Mouse (Mus musculus) forebrain, embryonic 12.5 days (tissue): ENCODE measurements around the gene Dnm2. TPM values are rescaled to one million over a fixed set of nuclear protein-coding genes. Genes with fewer than 3 reads are reported as not detected.
A peak's percentile ranks its signal among the peaks of the same experiment; 100 is the strongest.
"Not testable (repeated sequence)": the region's sequence is repeated elsewhere in the genome, so short reads cannot be mapped to it uniquely, and the experiment has no call there.

Source experiments
- ATAC-seq: fragments of 200-750 bp; cut with Nextera tagmentation; 2 replicates; pipeline ENCODE4 v1.8.0; 2017; ENCODE audit warnings: moderate TSS enrichment; ENCODE audit not compliant: low FRiP score
- H3K27ac ChIP-seq: fragments of 300-500 bp; sonication (generic); 2 replicates; pipeline ENCODE4 v1.5.1; 2016; ENCODE audit warnings: mild to moderate bottlenecking
- H3K27me3 ChIP-seq: fragments of 300-500 bp; sonication (generic); 2 replicates; pipeline ENCODE4 v1.6.1; 2016; ENCODE audit warnings: mild to moderate bottlenecking
- H3K36me3 ChIP-seq: fragments of 300-500 bp; sonication (generic); replicated peaks from 2 replicates; pipeline ENCODE4 v1.6.1; 2016; ENCODE audit warnings: mild to moderate bottlenecking
- H3K4me1 ChIP-seq: fragments of 300-500 bp; sonication (generic); 2 replicates; pipeline ENCODE4 v1.6.1; 2016
- H3K4me2 ChIP-seq: fragments of 300-500 bp; sonication (generic); 2 replicates; pipeline ENCODE4 v1.6.1; 2016; ENCODE audit warnings: mild to moderate bottlenecking, moderate library complexity
- H3K4me3 ChIP-seq: fragments of 300-500 bp; sonication (generic); replicated peaks from 2 replicates; pipeline ENCODE4 v1.5.1; 2016; ENCODE audit warnings: mild to moderate bottlenecking
- H3K9ac ChIP-seq: fragments of 300-500 bp; sonication (generic); 2 replicates; pipeline ENCODE4 v1.6.1; 2016; ENCODE audit warnings: mild to moderate bottlenecking
- H3K9me3 ChIP-seq: fragments of 300-500 bp; sonication (generic); 2 replicates; pipeline ENCODE4 v1.6.1; 2016
- WGBS: fragments of 180-500 bp; shearing (Covaris S2); methylation state at CpG from one replicate; pipeline ENCODE4 v1.1.7; 2016; 5-methylcytosine and 5-hydroxymethylcytosine counted together
- polyA plus RNA-seq: library from polyadenylated mRNA; unstranded; fragments of >200 nt; fragmentation: Nextera tagmentation; extraction: Ambion mirVana; gene quantifications from 2 replicates; pipeline ENCODE4 v1.2.1, GENCODE M21; 2016

Dnm2 gene
- polyA plus RNA-seq, 1 experiment from 2014 or later, result 73.8 TPM

- no peak for ATAC-seq
- 80% methylated on average over 5 of the region's 5 CpGs for WGBS
- Histone ChIP-seq H3K9me3 (no peaks in the 10 kb centered on the region), H3K27me3 (no peaks in the 10 kb centered on the region), H3K36me3 (peaks cover 24% of the 10 kb centered on the region), H3K4me3 (no peak overlapping the region), H3K4me1 (no peaks in the 10 kb centered on the region), H3K9ac (no peak overlapping the region), H3K4me2 (no peak overlapping the region), H3K27ac (0 out of 2 replicates have a peak overlapping the region, but pooled peaks have one; percentile 25)
These were observed 38.5 kb downstream of the Dnm2 start for GRCm38 (mm10) chr9:21463138-21463590.

GRCm38 (mm10) chr9:21463766-21464564 lies 39.3 kb downstream of the Dnm2 start:
- Histone ChIP-seq H3K4me2 (no peak overlapping the region), H3K4me3 (no peak overlapping the region), H3K27me3 (no peaks in the 10 kb centered on the region), H3K9ac (peak overlapping the region; percentile 7; the same call in 1 of the 2 replicates), H3K27ac (no peak overlapping the region), H3K4me1 (no peaks in the 10 kb centered on the region), H3K36me3 (peaks cover 32% of the 10 kb centered on the region), H3K9me3 (no peaks in the 10 kb centered on the region)
- no peak for ATAC-seq
- 92% methylated on average over 3 of the region's 3 CpGs for WGBS

GRCm38 (mm10) chr9:21464565-21464928 lies 39.8 kb downstream of the Dnm2 start:
- H3K9ac ChIP-seq, H3K27ac ChIP-seq, H3K4me3 ChIP-seq, H3K9me3 ChIP-seq, ATAC-seq, H3K4me2 ChIP-seq, H3K27me3 ChIP-seq, H3K4me1 ChIP-seq: not testable (repeated sequence)
- H3K36me3 ChIP-seq, result peaks cover 33% of the 10 kb centered on the region
- WGBS, result 87% methylated on average over 7 of the region's 7 CpGs

- Histone ChIP-seq H3K4me1 (no peaks in the 10 kb centered on the region), H3K27me3 (no peaks in the 10 kb centered on the region), H3K4me2 (no peak overlapping the region), H3K27ac (no peak overlapping the region), H3K4me3 (no peak overlapping the region), H3K9me3 (no peaks in the 10 kb centered on the region), H3K36me3 (peaks cover 76% of the 10 kb centered on the region), H3K9ac (no peak overlapping the region)
- ATAC-seq, result no peak
- WGBS, result 91% methylated on average over 20 of the region's 20 CpGs
These were observed 44.6 kb downstream of the Dnm2 start for GRCm38 (mm10) chr9:21469032-21470024.

GRCm38 (mm10) chr9:21472913-21473312 lies 48.2 kb downstream of the Dnm2 start:
- no peak overlapping the region for H3K4me3 ChIP-seq
- no peak for ATAC-seq
- no peak overlapping the region for H3K4me2 ChIP-seq
- WGBS, result 87% methylated on average over 4 of the region's 4 CpGs
- no peaks in the 10 kb centered on the region for H3K4me1 ChIP-seq
- no peak overlapping the region for H3K9ac ChIP-seq
- H3K27me3 ChIP-seq, result no peaks in the 10 kb centered on the region
- peaks cover 2% of the 10 kb centered on the region; the same call in 1 of the 2 replicates for H3K9me3 ChIP-seq
- peaks cover 91% of the 10 kb centered on the region for H3K36me3 ChIP-seq
- no peak overlapping the region for H3K27ac ChIP-seq

- Histone ChIP-seq H3K27me3 (no peaks in the 10 kb centered on the region), H3K4me3 (no peak overlapping the region), H3K9me3 (peaks cover 3% of the 10 kb centered on the region; the same call in 1 of the 2 replicates), H3K36me3 (peaks cover 86% of the 10 kb centered on the region), H3K4me2 (no peak overlapping the region), H3K27ac (no peak overlapping the region), H3K4me1 (no peaks in the 10 kb centered on the region), H3K9ac (no peak overlapping the region)
- WGBS, result 97% methylated on average over 6 of the region's 6 CpGs
- no peak for ATAC-seq
These were observed 53.0 kb downstream of the Dnm2 start for GRCm38 (mm10) chr9:21477707-21478106.

GRCm38 (mm10) chr9:21484065-21484464 lies 59.4 kb downstream of the Dnm2 start:
- 93% methylated on average over 4 of the region's 4 CpGs for whole genome bisulfite sequencing
- Histone ChIP-seq H3K4me2 (no peak overlapping the region), H3K36me3 (peaks cover 62% of the 10 kb centered on the region)

GRCm38 (mm10) chr9:21488246-21488645 lies 63.5 kb downstream of the Dnm2 start:
- H3K9ac ChIP-seq, H3K27ac ChIP-seq, H3K4me2 ChIP-seq, ATAC-seq, H3K4me1 ChIP-seq, H3K27me3 ChIP-seq, H3K4me3 ChIP-seq, H3K9me3 ChIP-seq: not testable (repeated sequence)
- H3K36me3 ChIP-seq, result peaks cover 40% of the 10 kb centered on the region
- WGBS, result 90% methylated on average over 1 of the region's 2 CpGs

More at GRCm38 (mm10) chr9:21484065-21484464, 59.4 kb downstream of the Dnm2 start:
- no peak for ATAC-seq
- no peaks in the 10 kb centered on the region for H3K4me1 ChIP-seq
- no peaks in the 10 kb centered on the region for H3K27me3 ChIP-seq
- H3K4me3 ChIP-seq, result no peak overlapping the region
- H3K9ac ChIP-seq, result no peak overlapping the region
- H3K9me3 ChIP-seq, result no peaks in the 10 kb centered on the region
- H3K27ac ChIP-seq, result no peak overlapping the region

- ATAC-seq, result no peak
These were observed 66.0 kb downstream of the Dnm2 start for GRCm38 (mm10) chr9:21490696-21491095.

GRCm38 (mm10) chr9:21493907-21494306 lies 69.2 kb downstream of the Dnm2 start:
- ATAC-seq, result no peak
- 67% methylated on average over 2 of the region's 2 CpGs for WGBS
- Histone ChIP-seq H3K4me2 (no peak overlapping the region), H3K27ac (no peak overlapping the region), H3K4me3 (no peak overlapping the region), H3K9ac (no peak overlapping the region), H3K4me1 (no peaks in the 10 kb centered on the region), H3K9me3 (no peaks in the 10 kb centered on the region), H3K27me3 (no peaks in the 10 kb centered on the region), H3K36me3 (peaks cover 30% of the 10 kb centered on the region)

More at GRCm38 (mm10) chr9:21490696-21491095, 66.0 kb downstream of the Dnm2 start:
- Histone ChIP-seq H3K27me3 (no peaks in the 10 kb centered on the region), H3K4me3 (no peak overlapping the region), H3K4me1 (no peaks in the 10 kb centered on the region), H3K4me2 (no peak overlapping the region), H3K27ac (no peak overlapping the region), H3K9me3 (no peaks in the 10 kb centered on the region), H3K9ac (no peak overlapping the region), H3K36me3 (peaks cover 31% of the 10 kb centered on the region)
- WGBS, result 92% methylated on average over 9 of the region's 9 CpGs

GRCm38 (mm10) chr9:21494726-21495125 lies 70.0 kb downstream of the Dnm2 start:
- peaks cover 34% of the 10 kb centered on the region for H3K36me3 ChIP-seq
- ATAC-seq, result no peak
- no peaks in the 10 kb centered on the region for H3K27me3 ChIP-seq

More at GRCm38 (mm10) chr9:21494726-21495125, 70.0 kb downstream of the Dnm2 start:
- Histone ChIP-seq H3K4me1 (no peaks in the 10 kb centered on the region), H3K4me2 (no peak overlapping the region), H3K4me3 (no peak overlapping the region), H3K9ac (no peak overlapping the region), H3K27ac (no peak overlapping the region), H3K9me3 (no peaks in the 10 kb centered on the region)
- 93% methylated on average over 9 of the region's 9 CpGs for WGBS
